Mouse (Mus musculus): ENCODE data around the gene Adipor2. TPM values are rescaled to one million over a fixed set of nuclear protein-coding genes. Genes with fewer than 3 reads are reported as not detected.

Gene Adipor2
- polyA plus RNA-seq, 1 experiment from 2014 or later, result 50.0 TPM

- ChIA-PET CTCF (no interaction called here), POLR2A (no interaction called here)
- ATAC-seq (no peak), DNase-seq (ENCODE audit: low read depth, low spot score) (no peak)
- H3K27me3 ChIP-seq, result no peaks in the 10 kb centered on the region
- in situ Hi-C loops (cut with MboI; ENCODE audit: low pct_unique_long_range_greater_than_20kb), result no loop called here
- TF ChIP-seq CTCF (IDR thresholded peaks at IDR 0.05), result no peak
Observed at GRCm38 (mm10) chr6:119390728-119391127, 26.8 kb downstream of the Adipor2 start.

- ATAC-seq (no peak), DNase-seq (ENCODE audit: low read depth, low spot score) (no peak)
- CTCF ChIA-PET, result interaction anchor here (0.9 kb wide), 1 partner anchor 169 kb away, joined by 3 read pairs; no protein-coding TSS in a partner anchor
- in situ Hi-C loops (cut with MboI; ENCODE audit: low pct_unique_long_range_greater_than_20kb), result no loop called here
- no peak for TF ChIP-seq CTCF (IDR thresholded peaks at IDR 0.05)
- no peaks in the 10 kb centered on the region for H3K27me3 ChIP-seq
- POLR2A ChIA-PET, result interaction anchor here (0.6 to 0.8 kb wide), 2 partner anchors 20 to 22 kb away, joined by 3 to 8 read pairs; no protein-coding TSS in a partner anchor
Observed at GRCm38 (mm10) chr6:119389089-119389488, 28.4 kb downstream of the Adipor2 start.

- peak; percentile 85 for ATAC-seq
- peak; percentile 70 for DNase-seq (ENCODE audit: low read depth, low spot score)
- ChIA-PET CTCF (no interaction called here), POLR2A (no interaction called here)
- in situ Hi-C loops (cut with MboI; ENCODE audit: low pct_unique_long_range_greater_than_20kb), result no loop called here
- TF ChIP-seq CTCF (IDR thresholded peaks at IDR 0.05), result no peak
- H3K27me3 ChIP-seq, result no peaks in the 10 kb centered on the region
Observed at GRCm38 (mm10) chr6:119388650-119389012, 28.9 kb downstream of the Adipor2 start.

DNA sequence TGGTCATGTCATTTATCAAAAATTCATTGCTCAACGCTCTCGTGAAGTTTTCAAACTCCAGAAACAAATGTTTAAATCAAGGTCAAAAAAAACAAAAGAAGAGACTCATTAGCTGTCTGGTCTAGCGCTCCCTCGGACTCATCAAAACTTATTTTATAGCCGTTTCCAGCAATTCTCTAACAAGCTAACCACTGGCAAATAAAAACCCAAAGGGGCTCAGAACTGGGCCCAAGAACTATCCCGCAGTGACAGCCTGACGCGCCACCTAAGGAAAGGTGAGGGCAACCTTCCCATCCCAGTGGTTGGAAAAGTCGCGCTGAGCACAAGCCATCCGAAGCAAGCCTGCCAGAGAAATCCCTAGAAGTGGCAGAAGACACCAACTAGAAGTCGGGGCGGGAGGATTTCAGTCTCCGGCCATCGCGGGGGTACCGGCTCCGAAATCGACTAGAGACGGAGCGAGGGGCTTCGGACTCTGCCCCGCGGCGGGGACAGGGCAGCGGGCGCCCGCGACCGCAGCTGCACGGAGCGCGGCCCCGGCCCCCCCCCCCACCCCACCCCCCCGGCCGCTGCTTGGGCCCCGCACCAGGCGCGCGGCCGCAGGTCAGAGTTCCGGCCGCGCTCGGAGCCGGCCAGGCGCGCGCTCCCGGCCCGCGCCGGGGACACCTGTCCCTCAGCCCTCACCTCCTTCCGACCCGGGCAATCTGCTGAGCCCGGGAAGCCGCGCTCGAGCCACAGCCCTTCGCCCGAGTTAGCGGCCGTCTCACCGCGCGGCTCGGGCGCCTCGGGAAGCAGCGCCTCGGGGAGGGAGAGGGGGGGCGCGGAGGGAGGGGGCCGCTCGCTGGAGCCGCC lies 29.5 kb downstream of the Adipor2 start:
- POLR2A ChIA-PET, result no interaction called here
- in situ Hi-C loops (cut with MboI; ENCODE audit: low pct_unique_long_range_greater_than_20kb), result no loop called here
- DNase-seq (ENCODE audit: low read depth, low spot score) (no peak), ATAC-seq (peak; percentile 50)
- no peak for TF ChIP-seq CTCF (IDR thresholded peaks at IDR 0.05)
- CTCF ChIA-PET, result no interaction called here
- H3K27me3 ChIP-seq, result no peaks in the 10 kb centered on the region

GRCm38 (mm10) chr6:119386821-119387220 lies 30.7 kb downstream of the Adipor2 start:
- CTCF ChIA-PET, result interaction anchor here (1.5 kb wide), 1 partner anchor 10 kb away, joined by 6 read pairs; no protein-coding TSS in a partner anchor
- ATAC-seq, result no peak
- in situ Hi-C loops (cut with MboI; ENCODE audit: low pct_unique_long_range_greater_than_20kb), result no loop called here

DNA sequence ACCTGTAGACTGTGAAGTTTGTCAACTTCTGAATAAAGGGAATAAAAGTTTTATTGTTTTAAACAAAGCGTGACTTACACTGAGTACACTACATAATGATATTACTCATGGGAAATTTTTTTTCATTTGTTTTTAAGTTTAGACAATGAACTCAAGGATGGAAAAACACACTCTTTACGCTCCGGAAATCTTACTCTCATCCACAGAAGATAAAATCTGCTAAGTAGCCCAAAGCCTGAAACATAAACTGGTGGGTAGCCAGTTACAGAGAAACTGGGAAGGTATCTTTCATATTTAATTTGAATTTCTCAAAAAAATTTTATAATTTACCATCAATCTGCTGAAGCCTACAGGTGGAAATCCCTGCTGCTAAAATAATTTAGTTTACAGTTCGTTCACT lies 31.1 kb downstream of the Adipor2 start:
- DNase-seq (ENCODE audit: low read depth, low spot score) (no peak), ATAC-seq (no peak)
- CTCF ChIA-PET, result interaction anchor here (1.5 kb wide), 1 partner anchor 10 kb away, joined by 6 read pairs; no protein-coding TSS in a partner anchor
- POLR2A ChIA-PET, result no interaction called here
- no peak for TF ChIP-seq CTCF (IDR thresholded peaks at IDR 0.05)
- in situ Hi-C loops (cut with MboI; ENCODE audit: low pct_unique_long_range_greater_than_20kb), result no loop called here
- H3K27me3 ChIP-seq, result no peaks in the 10 kb centered on the region

More at GRCm38 (mm10) chr6:119386821-119387220, 30.7 kb downstream of the Adipor2 start:
- H3K27me3 ChIP-seq, result no peaks in the 10 kb centered on the region
- no peak for TF ChIP-seq CTCF (IDR thresholded peaks at IDR 0.05)
- DNase-seq (ENCODE audit: low read depth, low spot score), result no peak
- POLR2A ChIA-PET, result no interaction called here

GRCm38 (mm10) chr6:119385668-119386067 lies 31.8 kb downstream of the Adipor2 start:
- no peaks in the 10 kb centered on the region for H3K27me3 ChIP-seq
- TF ChIP-seq CTCF (IDR thresholded peaks at IDR 0.05), result peak; percentile 16
- in situ Hi-C loops (cut with MboI; ENCODE audit: low pct_unique_long_range_greater_than_20kb), result no loop called here
- ATAC-seq (no peak), DNase-seq (ENCODE audit: low read depth, low spot score) (no peak)
- ChIA-PET POLR2A (interaction anchor here (0.6 kb wide), 1 partner anchor 9 kb away, joined by 7 read pairs; no protein-coding TSS in a partner anchor), CTCF (interaction anchor here (1.8 kb wide), 1 partner anchor 10 kb away, joined by 4 read pairs; no protein-coding TSS in a partner anchor)

GRCm38 (mm10) chr6:119378631-119379030 lies 38.9 kb downstream of the Adipor2 start:
- DNase-seq (ENCODE audit: low read depth, low spot score), result no peak
- POLR2A ChIA-PET, result no interaction called here
- no peak for TF ChIP-seq CTCF (IDR thresholded peaks at IDR 0.05)
- CTCF ChIA-PET, result interaction anchor here (1.2 to 1.6 kb wide), 2 partner anchors 14 to 22 kb away, joined by 3 to 9 read pairs; no protein-coding TSS in a partner anchor
- ATAC-seq, result no peak
- H3K27me3 ChIP-seq, result no peaks in the 10 kb centered on the region
- in situ Hi-C loops (cut with MboI; ENCODE audit: low pct_unique_long_range_greater_than_20kb), result no loop called here

- TF ChIP-seq CTCF (IDR thresholded peaks at IDR 0.05), result no peak
- no peaks in the 10 kb centered on the region for H3K27me3 ChIP-seq
- in situ Hi-C loops (cut with MboI; ENCODE audit: low pct_unique_long_range_greater_than_20kb), result no loop called here
- ChIA-PET CTCF (interaction anchor here (1.2 to 1.6 kb wide), 3 partner anchors 9 to 21 kb away, joined by 3 to 9 read pairs (median 6); no protein-coding TSS in a partner anchor), POLR2A (no interaction called here)
- ATAC-seq, result no peak
- no peak for DNase-seq (ENCODE audit: low read depth, low spot score)
Observed at GRCm38 (mm10) chr6:119377613-119378012, 39.9 kb downstream of the Adipor2 start.

- ChIA-PET CTCF (interaction anchor here (0.9 to 1.7 kb wide), 4 partner anchors 8 to 749 kb away, joined by 3 to 4 read pairs (median 4); no protein-coding TSS in a partner anchor), POLR2A (interaction anchor here (0.7 to 1.0 kb wide), 2 partner anchors 10 to 149 kb away, joined by 3 to 8 read pairs; no protein-coding TSS in a partner anchor)
- peak; percentile 42 for TF ChIP-seq CTCF (IDR thresholded peaks at IDR 0.05)
- no peak for ATAC-seq
- no peaks in the 10 kb centered on the region for H3K27me3 ChIP-seq
- no peak for DNase-seq (ENCODE audit: low read depth, low spot score)
- in situ Hi-C loops (cut with MboI; ENCODE audit: low pct_unique_long_range_greater_than_20kb), result no loop called here
Observed at GRCm38 (mm10) chr6:119375035-119375434, 42.5 kb downstream of the Adipor2 start.
